Mouse (Mus musculus): ENCODE measurements around the gene Rtl9. TPM values are rescaled to one million over a fixed set of nuclear protein-coding genes. Genes with fewer than 3 reads are reported as not detected.

Gene Rtl9
- total and polyA plus RNA-seq, 3 experiments: not detected

GRCm38 (mm10) chrX:143088225-143088624, 11.2 kb upstream of the Rtl9 start:
- H3K9me3 ChIP-seq (replicated peaks): no peaks in the 10 kb centered on the region
- ATAC-seq (ENCODE audit: extremely low read depth, insufficient number of reproducible peaks, low FRiP score, poor library complexity, severe bottlenecking) (no peak), DNase-seq (ENCODE audit: low spot score) (no peak)
- H3K4me1 ChIP-seq (ENCODE audit: insufficient read depth, low read depth, low read length): no peaks in the 10 kb centered on the region
- H3K36me3 ChIP-seq (replicated peaks): no peaks in the 10 kb centered on the region
- TF ChIP-seq POLR2AphosphoS5 (IDR thresholded peaks at IDR 0.05; ENCODE audit: insufficient replicate concordance, low read depth, low read length): no peak
- no peak for TF ChIP-seq CTCF (IDR thresholded peaks at IDR 0.05; ENCODE audit: low read depth, low read length)
- no peak for TF ChIP-seq TAL1 (conservative IDR thresholded peaks at IDR 0.05; ENCODE audit: low read depth, low read length)
- no peak for TF ChIP-seq GATA1 (IDR thresholded peaks at IDR 0.05; ENCODE audit: borderline replicate concordance, low read length)
- no peak for TF ChIP-seq GATA2 (IDR thresholded peaks at IDR 0.05; ENCODE audit: borderline replicate concordance, low read depth, low read length)
- peaks cover 2% of the 10 kb centered on the region; the same call in 1 of the 2 replicates for H3K27me3 ChIP-seq (ENCODE audit: insufficient read depth, low read length)
- no peak overlapping the region for H3K4me3 ChIP-seq (ENCODE audit: low read depth, low read length)

- DNase-seq (ENCODE audit: low spot score): no peak
- no peaks in the 10 kb centered on the region for H3K9me3 ChIP-seq (replicated peaks)
- no peak for ATAC-seq (ENCODE audit: extremely low read depth, insufficient number of reproducible peaks, low FRiP score, poor library complexity, severe bottlenecking)
- TF ChIP-seq TAL1 (conservative IDR thresholded peaks at IDR 0.05; ENCODE audit: low read depth, low read length) (no peak), GATA2 (IDR thresholded peaks at IDR 0.05; ENCODE audit: borderline replicate concordance, low read depth, low read length) (no peak), GATA1 (IDR thresholded peaks at IDR 0.05; ENCODE audit: borderline replicate concordance, low read length) (no peak), POLR2AphosphoS5 (IDR thresholded peaks at IDR 0.05; ENCODE audit: insufficient replicate concordance, low read depth, low read length) (no peak), CTCF (IDR thresholded peaks at IDR 0.05; ENCODE audit: low read depth, low read length) (no peak)
- no peaks in the 10 kb centered on the region for H3K27me3 ChIP-seq (ENCODE audit: insufficient read depth, low read length)
- H3K4me3 ChIP-seq (ENCODE audit: low read depth, low read length): no peak overlapping the region
- H3K36me3 ChIP-seq (replicated peaks): no peaks in the 10 kb centered on the region
- H3K4me1 ChIP-seq (ENCODE audit: insufficient read depth, low read depth, low read length): no peaks in the 10 kb centered on the region
Observed at GRCm38 (mm10) chrX:143090904-143091588, 8.3 kb upstream of the Rtl9 start.

GRCm38 (mm10) chrX:143097551-143097950, 1.8 kb upstream of the Rtl9 start:
- Histone ChIP-seq H3K27me3 (ENCODE audit: insufficient read depth, low read length) (no peaks in the 10 kb centered on the region), H3K9me3 (replicated peaks) (no peaks in the 10 kb centered on the region), H3K4me1 (ENCODE audit: insufficient read depth, low read depth, low read length) (no peaks in the 10 kb centered on the region), H3K36me3 (replicated peaks) (no peaks in the 10 kb centered on the region), H3K4me3 (ENCODE audit: low read depth, low read length) (no peak overlapping the region)
- ATAC-seq (ENCODE audit: extremely low read depth, insufficient number of reproducible peaks, low FRiP score, poor library complexity, severe bottlenecking): no peak
- TF ChIP-seq CTCF (IDR thresholded peaks at IDR 0.05; ENCODE audit: low read depth, low read length) (no peak), GATA2 (IDR thresholded peaks at IDR 0.05; ENCODE audit: borderline replicate concordance, low read depth, low read length) (no peak), POLR2AphosphoS5 (IDR thresholded peaks at IDR 0.05; ENCODE audit: insufficient replicate concordance, low read depth, low read length) (no peak), TAL1 (conservative IDR thresholded peaks at IDR 0.05; ENCODE audit: low read depth, low read length) (no peak), GATA1 (IDR thresholded peaks at IDR 0.05; ENCODE audit: borderline replicate concordance, low read length) (no peak)
- DNase-seq (ENCODE audit: low spot score): no peak

GRCm38 (mm10) chrX:143103146-143103545, 3.8 kb downstream of the Rtl9 start:
- no peak for TF ChIP-seq GATA1 (IDR thresholded peaks at IDR 0.05; ENCODE audit: borderline replicate concordance, low read length)
- no peak for TF ChIP-seq CTCF (IDR thresholded peaks at IDR 0.05; ENCODE audit: low read depth, low read length)
- no peak for TF ChIP-seq GATA2 (IDR thresholded peaks at IDR 0.05; ENCODE audit: borderline replicate concordance, low read depth, low read length)
- TF ChIP-seq TAL1 (conservative IDR thresholded peaks at IDR 0.05; ENCODE audit: low read depth, low read length): no peak
- no peak for TF ChIP-seq POLR2AphosphoS5 (IDR thresholded peaks at IDR 0.05; ENCODE audit: insufficient replicate concordance, low read depth, low read length)
- no peak for ATAC-seq (ENCODE audit: extremely low read depth, insufficient number of reproducible peaks, low FRiP score, poor library complexity, severe bottlenecking)
- H3K27me3 ChIP-seq (ENCODE audit: insufficient read depth, low read length): no peaks in the 10 kb centered on the region
- H3K4me3 ChIP-seq (ENCODE audit: low read depth, low read length): no peak overlapping the region
- DNase-seq (ENCODE audit: low spot score): no peak
- H3K4me1 ChIP-seq (ENCODE audit: insufficient read depth, low read depth, low read length): no peaks in the 10 kb centered on the region
- H3K9me3 ChIP-seq (replicated peaks): no peaks in the 10 kb centered on the region
- H3K36me3 ChIP-seq (replicated peaks): no peaks in the 10 kb centered on the region

- Histone ChIP-seq H3K36me3 (replicated peaks) (no peaks in the 10 kb centered on the region), H3K4me1 (ENCODE audit: insufficient read depth, low read depth, low read length) (no peaks in the 10 kb centered on the region), H3K4me3 (ENCODE audit: low read depth, low read length) (no peak overlapping the region), H3K9me3 (replicated peaks) (no peaks in the 10 kb centered on the region), H3K27me3 (ENCODE audit: insufficient read depth, low read length) (no peaks in the 10 kb centered on the region)
- ATAC-seq (ENCODE audit: extremely low read depth, insufficient number of reproducible peaks, low FRiP score, poor library complexity, severe bottlenecking): no peak
- TF ChIP-seq GATA2 (IDR thresholded peaks at IDR 0.05; ENCODE audit: borderline replicate concordance, low read depth, low read length) (no peak), POLR2AphosphoS5 (IDR thresholded peaks at IDR 0.05; ENCODE audit: insufficient replicate concordance, low read depth, low read length) (no peak), CTCF (IDR thresholded peaks at IDR 0.05; ENCODE audit: low read depth, low read length) (no peak), TAL1 (conservative IDR thresholded peaks at IDR 0.05; ENCODE audit: low read depth, low read length) (no peak), GATA1 (IDR thresholded peaks at IDR 0.05; ENCODE audit: borderline replicate concordance, low read length) (no peak)
- no peak for DNase-seq (ENCODE audit: low spot score)
Observed at GRCm38 (mm10) chrX:143105866-143106265, 6.5 kb downstream of the Rtl9 start.

GRCm38 (mm10) chrX:143112546-143112945, 13.2 kb downstream of the Rtl9 start:
- ATAC-seq (ENCODE audit: extremely low read depth, insufficient number of reproducible peaks, low FRiP score, poor library complexity, severe bottlenecking) (no peak), DNase-seq (ENCODE audit: low spot score) (no peak)
- H3K36me3 ChIP-seq (replicated peaks): no peaks in the 10 kb centered on the region

More at GRCm38 (mm10) chrX:143112546-143112945, 13.2 kb downstream of the Rtl9 start:
- no peaks in the 10 kb centered on the region for H3K4me1 ChIP-seq (ENCODE audit: insufficient read depth, low read depth, low read length)
- H3K9me3 ChIP-seq (replicated peaks): no peaks in the 10 kb centered on the region
- no peak overlapping the region for H3K4me3 ChIP-seq (ENCODE audit: low read depth, low read length)
- no peaks in the 10 kb centered on the region for H3K27me3 ChIP-seq (ENCODE audit: insufficient read depth, low read length)
- TF ChIP-seq GATA1 (IDR thresholded peaks at IDR 0.05; ENCODE audit: borderline replicate concordance, low read length) (no peak), POLR2AphosphoS5 (IDR thresholded peaks at IDR 0.05; ENCODE audit: insufficient replicate concordance, low read depth, low read length) (no peak), CTCF (IDR thresholded peaks at IDR 0.05; ENCODE audit: low read depth, low read length) (no peak), GATA2 (IDR thresholded peaks at IDR 0.05; ENCODE audit: borderline replicate concordance, low read depth, low read length) (no peak), TAL1 (conservative IDR thresholded peaks at IDR 0.05; ENCODE audit: low read depth, low read length) (no peak)

Other genes starting within 250 kb of the Rtl9 start
- gene Ammecr1, start 132.9 kb upstream of the Rtl9 start, total RNA-seq (2014; fragmentation: Nextera tagmentation): 37.4 and 44.8 TPM in 2 replicates
- 6.6 and 7.9 TPM in 2 replicates for gene Ammecr1, start 132.9 kb upstream of the Rtl9 start, total RNA-seq (2017)
- gene Ammecr1, start 132.9 kb upstream of the Rtl9 start, polyA plus RNA-seq (2012): 6.2 and 6.4 TPM in 2 replicates

Data from G1E (cell line).